Mouse (Mus musculus): ENCODE data around the gene Padi2.

Gene Padi2

DNA sequence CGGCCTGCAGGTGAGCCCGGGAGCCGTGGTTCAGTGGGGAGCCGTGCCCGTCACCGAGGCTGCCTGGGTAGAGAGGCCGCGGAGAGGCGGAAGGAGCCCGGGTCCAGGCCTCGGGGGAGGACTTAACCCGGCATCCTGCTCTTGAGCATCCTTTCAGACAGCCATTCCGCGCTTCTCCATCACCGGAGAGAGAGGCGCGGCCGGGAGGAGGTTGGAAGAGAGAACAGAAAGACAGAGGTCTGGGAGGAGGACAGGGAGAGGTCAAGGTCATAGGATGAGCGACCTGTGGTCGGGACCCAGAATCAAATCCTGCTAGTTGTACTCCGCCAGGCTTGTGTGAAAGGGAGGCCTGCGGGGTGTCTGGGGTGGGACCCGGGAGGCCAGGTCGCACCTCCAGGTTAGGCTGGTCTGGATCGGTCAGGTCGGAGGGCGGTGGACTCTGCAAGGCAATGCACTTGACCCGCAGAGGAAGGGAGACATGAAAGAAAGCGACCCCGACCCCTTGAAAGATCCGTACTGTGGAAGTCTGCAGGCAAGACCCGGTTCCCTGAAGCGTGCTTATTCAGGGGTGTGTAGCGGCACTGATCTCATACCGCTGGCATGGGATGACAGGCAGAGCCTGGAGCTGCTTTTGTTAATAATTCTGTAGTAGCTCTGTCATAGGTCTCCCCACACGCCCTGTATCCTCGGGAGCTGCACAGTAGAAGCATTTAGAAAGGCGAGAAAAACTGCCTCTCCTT lies 55.5 kb downstream of the Padi2 start:
- DNase-seq = no peak

DNA sequence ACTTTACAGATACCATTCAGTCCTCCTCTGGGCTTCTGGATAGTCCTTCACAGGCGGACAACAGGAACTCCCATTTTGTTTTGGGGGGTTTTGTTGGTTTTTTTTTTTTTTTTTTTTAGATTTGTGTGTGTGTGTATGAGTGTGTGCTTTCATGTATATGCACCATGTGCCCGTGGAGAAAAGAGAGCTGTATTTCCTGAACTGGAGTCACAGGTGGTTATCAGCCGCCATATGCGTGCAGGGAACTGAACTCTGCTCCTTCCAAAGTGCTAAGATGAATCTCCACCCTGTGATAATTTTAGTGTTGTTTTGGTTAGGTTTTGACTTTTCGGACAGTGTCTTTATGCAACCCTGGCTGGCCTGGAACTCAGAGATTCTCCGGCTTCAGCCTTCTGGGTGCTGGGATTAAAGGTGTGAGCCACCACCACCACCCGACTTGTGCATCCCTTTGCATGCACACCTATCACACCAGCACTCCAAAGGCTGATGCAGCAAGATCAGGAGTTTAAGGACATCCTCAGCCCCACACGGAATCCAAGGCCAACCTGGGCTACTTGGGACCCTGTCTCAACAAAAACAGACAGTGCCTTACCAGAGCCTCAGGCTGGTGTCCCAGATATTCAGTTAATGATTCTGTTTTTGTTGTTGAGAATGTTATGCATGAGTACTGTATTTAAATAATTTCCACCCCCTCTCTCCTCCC lies 56.2 kb downstream of the Padi2 start:
- DNase-seq = no peak

DNA sequence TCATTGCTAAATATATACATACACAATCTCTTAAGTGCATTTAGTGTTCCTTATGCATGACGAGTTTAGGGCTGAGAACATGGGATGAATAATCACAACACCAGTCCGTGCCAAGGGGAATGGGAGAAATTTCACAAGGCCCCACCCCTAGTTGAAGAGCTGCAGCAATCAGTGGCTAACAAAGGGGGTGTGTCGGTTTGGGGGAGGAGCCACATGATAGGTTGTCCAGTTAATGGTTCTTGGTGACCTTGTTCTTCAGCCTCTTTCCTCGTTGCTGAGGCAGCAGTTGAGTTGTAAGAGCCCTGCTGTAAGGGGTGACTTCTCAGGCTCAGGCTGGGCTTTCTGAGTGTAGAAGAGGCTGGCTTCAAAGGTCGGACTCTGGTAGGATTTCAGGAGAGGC lies 56.8 kb downstream of the Padi2 start:
- peak; percentile 92 for DNase-seq

DNA sequence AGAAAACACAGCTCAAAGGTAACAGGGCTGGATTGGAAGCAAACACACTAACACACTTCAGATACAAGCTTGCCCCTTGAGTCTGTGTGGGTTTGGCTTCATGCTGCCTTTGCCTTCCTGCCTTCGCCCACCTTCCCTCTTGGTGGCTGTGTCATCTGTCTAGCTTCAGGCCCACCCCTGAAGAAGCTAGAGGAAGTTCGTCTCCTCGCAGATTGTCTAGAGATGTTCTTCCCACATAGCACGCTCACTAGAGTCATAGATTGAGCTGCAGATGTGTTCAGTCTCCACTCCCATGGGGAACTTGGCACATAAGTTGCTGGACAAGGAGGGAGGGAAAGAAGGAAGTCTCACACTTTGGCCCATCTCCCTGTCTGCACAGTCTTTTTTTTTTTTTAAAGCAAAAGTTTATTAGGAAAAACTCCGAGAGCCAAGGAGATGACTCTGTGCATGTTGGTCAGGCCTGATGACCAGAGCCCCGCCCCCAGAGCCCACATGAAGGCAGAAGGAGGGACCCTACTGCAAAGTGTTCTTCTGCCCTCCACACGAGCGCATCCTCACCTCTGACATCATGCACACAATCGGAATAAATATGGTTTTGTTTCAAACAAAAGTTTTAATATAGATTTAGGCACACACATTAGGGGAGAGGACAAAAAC lies 57.9 kb downstream of the Padi2 start:
- no peak for DNase-seq

DNA sequence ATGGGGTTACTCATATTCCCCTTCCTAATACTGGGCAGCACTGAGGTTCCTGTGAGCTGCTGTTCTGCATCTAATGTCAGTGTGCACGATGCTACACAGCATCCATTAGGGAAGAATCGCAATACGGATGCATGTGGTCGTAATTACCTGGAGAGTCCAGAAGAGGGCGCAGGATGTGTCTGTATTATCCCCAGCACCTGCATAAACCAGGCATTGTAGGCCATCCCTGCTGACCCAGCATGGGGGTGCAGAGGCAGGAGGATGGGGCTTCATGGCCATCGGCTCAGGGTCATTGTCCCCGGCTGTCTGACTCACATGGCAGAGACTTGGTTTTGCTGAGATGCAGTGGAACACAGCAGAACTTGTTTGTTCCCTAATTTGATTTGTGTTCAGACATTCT lies 58.5 kb downstream of the Padi2 start:
- DNase-seq = peak; percentile 84

DNA sequence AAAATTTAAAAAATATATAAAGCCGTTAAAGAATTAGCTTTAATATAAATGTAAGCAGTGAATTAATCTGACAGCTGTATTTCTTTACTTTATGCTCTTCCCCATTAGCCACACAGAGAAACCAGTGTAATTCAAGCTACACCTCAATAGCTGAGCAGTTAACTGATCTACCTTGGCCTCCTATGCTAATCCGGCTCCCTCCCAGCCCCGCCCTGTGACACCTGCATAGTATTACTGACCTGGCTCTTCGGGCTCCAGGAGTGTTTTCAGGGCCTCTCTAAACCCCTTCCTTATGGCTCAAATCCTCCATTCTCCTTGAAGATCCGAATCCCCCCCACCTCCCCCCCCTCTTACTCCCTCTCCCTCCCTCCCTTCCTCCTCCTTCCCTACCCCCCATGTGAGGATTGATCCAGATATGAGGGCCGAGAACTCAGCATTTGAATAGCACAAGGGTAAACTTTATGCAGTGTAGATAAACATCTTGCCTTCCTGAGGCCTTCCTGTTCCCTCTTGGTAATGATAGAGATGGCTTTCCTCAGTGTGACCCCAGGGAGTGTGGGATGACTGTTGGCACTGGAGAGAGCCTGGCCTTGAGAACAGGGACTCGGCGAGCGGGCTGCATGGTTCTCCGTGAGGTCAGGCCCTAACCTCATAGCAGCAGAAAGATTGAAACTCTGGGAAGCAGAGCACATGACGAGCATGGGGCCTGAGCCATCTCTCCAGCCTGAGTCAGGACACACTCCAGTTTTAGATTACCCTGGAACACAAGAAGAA lies 61.4 kb downstream of the Padi2 start:
- DNase-seq = no peak

DNA sequence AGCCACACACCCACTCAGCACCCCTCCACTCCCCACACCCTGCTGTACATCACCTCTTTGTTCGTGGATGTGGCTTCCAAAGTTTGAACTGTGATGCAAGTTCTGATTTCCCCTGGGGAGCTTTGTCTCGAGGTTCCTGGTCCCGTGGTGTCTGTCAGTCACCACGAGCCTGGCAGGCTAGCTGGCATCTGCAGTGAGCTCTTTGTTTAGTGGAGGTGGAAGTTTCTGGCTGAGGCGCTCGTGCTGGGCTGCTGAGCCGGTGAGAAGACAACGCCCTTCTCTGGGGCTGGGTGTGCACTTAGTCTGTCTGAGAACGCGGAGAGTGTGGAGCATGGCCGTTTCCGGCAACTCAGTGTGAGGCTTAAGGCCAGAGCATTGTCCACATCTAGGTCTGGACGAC lies 65.5 kb downstream of the Padi2 start:
- DNase-seq = no peak

DNA sequence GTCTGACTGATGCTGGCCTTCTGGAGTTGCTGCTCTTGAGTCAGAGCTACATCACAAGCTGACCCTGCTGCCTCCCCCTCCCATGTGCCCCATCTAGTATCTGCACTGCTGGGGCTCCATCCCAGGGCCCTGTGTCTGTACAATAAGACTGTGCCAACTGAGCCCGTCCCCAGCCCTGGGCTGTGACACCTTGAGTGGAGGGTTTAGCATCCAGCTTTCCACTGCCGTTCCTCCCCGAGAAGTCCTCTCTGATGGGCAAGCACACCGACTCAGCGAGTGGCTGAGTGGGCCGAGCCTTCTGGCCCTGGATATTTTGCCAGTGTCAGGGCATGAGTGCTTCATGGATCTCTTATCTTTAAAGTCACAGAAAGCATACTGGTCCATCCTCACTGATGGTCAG lies 68.3 kb downstream of the Padi2 start:
- DNase-seq = no peak

- no peak for DNase-seq
These were observed 69.2 kb downstream of the Padi2 start for GRCm38 (mm10) chr4:140975356-140975755.

DNA sequence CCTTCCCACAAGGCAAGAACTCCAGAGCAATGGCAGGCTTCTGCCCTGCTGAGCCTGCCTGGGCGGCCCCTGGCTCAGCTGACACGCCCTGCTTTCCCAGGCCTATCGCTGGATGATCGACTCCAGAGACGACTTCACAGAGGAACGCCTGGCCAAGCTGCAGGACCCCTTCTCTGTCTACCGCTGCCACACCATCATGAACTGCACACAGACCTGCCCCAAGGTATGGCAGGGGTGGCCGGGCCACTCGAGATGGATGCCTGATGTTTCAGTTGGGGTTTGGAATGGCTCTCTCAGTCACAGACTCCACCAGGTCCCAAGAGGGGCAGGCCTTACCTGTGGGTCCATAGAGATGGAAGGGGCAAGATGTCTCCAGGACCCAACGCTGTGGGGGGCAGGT lies 71.1 kb downstream of the Padi2 start:
- DNase-seq = no peak

- DNase-seq = no peak
These were observed 71.9 kb downstream of the Padi2 start for GRCm38 (mm10) chr4:140977886-140978692.

DNA sequence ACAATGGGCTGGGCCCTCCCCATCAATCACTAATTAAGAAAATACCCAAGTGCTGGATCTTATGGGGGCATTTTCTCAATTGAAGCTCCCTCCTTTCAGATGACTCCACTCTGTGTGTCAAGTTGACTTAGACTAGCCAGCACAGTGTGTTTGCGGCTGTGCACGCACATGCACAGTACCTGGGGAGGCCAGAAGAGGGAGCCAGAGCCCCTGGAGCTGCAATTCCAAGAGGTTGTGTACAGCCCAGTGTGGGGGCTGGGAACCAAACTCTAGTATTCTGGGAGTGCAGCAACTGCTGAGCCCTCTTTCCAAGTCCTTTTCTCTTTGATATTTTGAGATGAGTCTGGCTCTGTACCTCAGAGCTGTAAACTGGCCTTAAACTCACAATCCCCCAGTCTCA lies 75.5 kb downstream of the Padi2 start:
- no peak for DNase-seq

GRCm38 (mm10) chr4:140982808-140983207 lies 76.7 kb downstream of the Padi2 start:
- DNase-seq = no peak

- peak; percentile 40 for DNase-seq
These were observed 77.3 kb downstream of the Padi2 start for GRCm38 (mm10) chr4:140983442-140983841.

- no peak for DNase-seq
These were observed 78.4 kb downstream of the Padi2 start for GRCm38 (mm10) chr4:140984544-140984943.

GRCm38 (mm10) chr4:140986024-140986710 lies 80.0 kb downstream of the Padi2 start:
- no peak for DNase-seq

- DNase-seq = peak; percentile 94
These were observed 80.7 kb downstream of the Padi2 start, which contains the start of gene Atp13a2 for GRCm38 (mm10) chr4:140986711-140987395. TSS of gene Atp13a2 (plus strand) at chr4:140986873.

GRCm38 (mm10) chr4:140987476-140987875 lies 81.3 kb downstream of the Padi2 start:
- no peak for DNase-seq

- no peak for DNase-seq
These were observed 82.7 kb downstream of the Padi2 start for GRCm38 (mm10) chr4:140988706-140989290.

DNA sequence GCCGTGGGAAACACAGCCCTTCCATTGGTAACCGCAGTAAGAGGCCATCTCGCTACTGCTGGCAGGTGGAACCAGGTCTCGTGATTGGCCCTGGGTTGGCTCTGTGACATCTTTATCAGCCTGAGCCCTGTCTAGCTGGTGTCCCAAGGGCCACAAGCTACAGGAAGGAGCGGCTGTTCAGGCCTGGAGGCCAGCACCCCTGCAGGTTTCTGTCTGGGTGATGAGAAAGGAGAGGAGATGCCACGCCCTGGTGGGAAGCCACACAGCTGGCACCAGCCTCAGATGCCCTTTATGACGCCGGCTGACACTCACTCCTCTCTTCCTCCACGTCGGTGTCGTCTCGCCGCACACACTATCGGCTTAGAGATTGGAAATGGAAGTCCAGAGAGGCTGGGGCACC lies 83.3 kb downstream of the Padi2 start:
- no peak for DNase-seq

- no peak for DNase-seq
These were observed 86.1 kb downstream of the Padi2 start for GRCm38 (mm10) chr4:140992215-140992614.
